Mouse (Mus musculus) cerebellum, adult 9-10 months (tissue): Measurements from ENCODE around the gene Tmem270.

Source experiments
- DNase-seq: peaks from one replicate; pipeline ENCODE4 v3.0.0; 2022

Tmem270 gene

GRCm38 (mm10) chr5:134926726-134927125 is 20.2 kb upstream of the Tmem270 start:
- DNase-seq = no peak

GRCm38 (mm10) chr5:134923141-134923540 is 16.6 kb upstream of the Tmem270 start:
- no peak for DNase-seq

GRCm38 (mm10) chr5:134921106-134921505 is 14.6 kb upstream of the Tmem270 start:
- DNase-seq = no peak

GRCm38 (mm10) chr5:134920106-134920687 is 13.7 kb upstream of the Tmem270 start:
- DNase-seq = no peak

GRCm38 (mm10) chr5:134919097-134919496 is 12.6 kb upstream of the Tmem270 start:
- DNase-seq = no peak

GRCm38 (mm10) chr5:134918071-134918832 is 11.7 kb upstream of the Tmem270 start:
- no peak for DNase-seq

GRCm38 (mm10) chr5:134915311-134915710 is 8.8 kb upstream of the Tmem270 start, which contains the start of gene Cldn13:
Gene Cldn13, minus strand, starts transcription at chr5:134915526.
- no peak for DNase-seq

- DNase-seq = no peak
These were observed 8.0 kb upstream of the Tmem270 start for GRCm38 (mm10) chr5:134914510-134914909.

- no peak for DNase-seq
These were observed 7.2 kb upstream of the Tmem270 start for GRCm38 (mm10) chr5:134913753-134914152.

- no peak for DNase-seq
These were observed 6.8 kb upstream of the Tmem270 start for GRCm38 (mm10) chr5:134913352-134913751.

- DNase-seq = no peak
These were observed 5.4 kb upstream of the Tmem270 start for GRCm38 (mm10) chr5:134911901-134912300.

- peak; percentile 87 for DNase-seq
These were observed 602 bp upstream of the Tmem270 start for GRCm38 (mm10) chr5:134907135-134907534.

GRCm38 (mm10) chr5:134901644-134902027 is 4.9 kb downstream of the Tmem270 start:
- DNase-seq = no peak

GRCm38 (mm10) chr5:134901012-134901643 is 5.4 kb downstream of the Tmem270 start:
- DNase-seq = peak; percentile 46

- no peak for DNase-seq
These were observed 8.9 kb downstream of the Tmem270 start for GRCm38 (mm10) chr5:134897596-134897995.

GRCm38 (mm10) chr5:134896965-134897364 is 9.6 kb downstream of the Tmem270 start:
- DNase-seq = no peak

GRCm38 (mm10) chr5:134895291-134895690 is 11.2 kb downstream of the Tmem270 start:
- no peak for DNase-seq

- DNase-seq = no peak
These were observed 13.8 kb downstream of the Tmem270 start for GRCm38 (mm10) chr5:134892717-134893116.

GRCm38 (mm10) chr5:134891552-134891951 is 15.0 kb downstream of the Tmem270 start:
- DNase-seq = no peak

- no peak for DNase-seq
These were observed 15.9 kb downstream of the Tmem270 start for GRCm38 (mm10) chr5:134890601-134891054.

GRCm38 (mm10) chr5:134888505-134888904 is 18.0 kb downstream of the Tmem270 start:
- DNase-seq = no peak

GRCm38 (mm10) chr5:134887447-134888335 is 18.8 kb downstream of the Tmem270 start:
- no peak for DNase-seq

- DNase-seq = peak; percentile 86
These were observed 23.5 kb downstream of the Tmem270 start for GRCm38 (mm10) chr5:134883077-134883476.
